Mouse (Mus musculus) liver, adult 2 months (tissue): Measurements from ENCODE around the gene Adam30. TPM values are rescaled to one million over a fixed set of nuclear protein-coding genes. Genes with fewer than 3 reads are reported as not detected.

Experiments
- DNase-seq: peaks from one replicate; pipeline ENCODE4 v3.0.0-alpha.2; 2011; ENCODE audit warnings: low read depth, low spot score; ENCODE audit errors: extremely low read depth
- H3K27ac ChIP-seq: fragments of 200-500 bp; replicated peaks from 2 replicates; pipeline ENCODE4 v1.5.1; 2012; ENCODE audit warnings: low read depth, mild to moderate bottlenecking, control low read depth, inconsistent platforms, low read length; ENCODE audit not compliant: insufficient read depth
- H3K27me3 ChIP-seq: fragments of 200-500 bp; 2 replicates; pipeline ENCODE4 v1.6.1; 2012; ENCODE audit warnings: mild to moderate bottlenecking, moderate library complexity, low read length, inconsistent platforms; ENCODE audit not compliant: control insufficient read depth, insufficient read depth
- H3K36me3 ChIP-seq: fragments of 200-500 bp; 2 replicates; pipeline ENCODE4 v1.6.1; 2012; ENCODE audit warnings: low read length, inconsistent platforms; ENCODE audit not compliant: control insufficient read depth, insufficient read depth
- H3K4me1 ChIP-seq: fragments of 200-500 bp; 2 replicates; pipeline ENCODE4 v1.6.1; 2011; ENCODE audit warnings: low read length; ENCODE audit not compliant: control insufficient read depth, insufficient read depth
- H3K4me3 ChIP-seq: fragments of 200-500 bp; 2 replicates; pipeline ENCODE4 v1.5.1; 2011; ENCODE audit warnings: low read depth, mild to moderate bottlenecking, control low read depth, low read length, moderate library complexity; ENCODE audit not compliant: insufficient read depth
- H3K79me2 ChIP-seq: fragments of 200-500 bp; 2 replicates; pipeline ENCODE4 v1.6.1; 2012; ENCODE audit warnings: inconsistent platforms, mild to moderate bottlenecking, low read length, moderate library complexity; ENCODE audit not compliant: control insufficient read depth, insufficient read depth
- H3K9ac ChIP-seq: fragments of 200-500 bp; 2 replicates; pipeline ENCODE4 v1.6.1; 2012; ENCODE audit warnings: low read depth, mild to moderate bottlenecking, control low read depth, inconsistent platforms, low read length
- CTCF ChIP-seq: fragments of 200-500 bp; IDR thresholded peaks from 2 replicates; pipeline ENCODE4 v1.5.1; 2011; ENCODE audit warnings: low read depth, low read length, control low read depth
- POLR2A ChIP-seq: fragments of 200-500 bp; IDR thresholded peaks from 2 replicates; pipeline ENCODE4 v1.6.1; 2011; ENCODE audit warnings: low read length, control low read depth; ENCODE audit not compliant: insufficient read depth; ENCODE audit errors: extremely low read depth
- WGBS: fragments of 180-500 bp; shearing (Covaris S2); methylation state at CpG from one replicate; pipeline ENCODE4 v1.1.7; 2018; 5-methylcytosine and 5-hydroxymethylcytosine counted together
- polyA plus RNA-seq: library from polyadenylated mRNA; depleted of rRNA; stranded (reverse); fragments of >200 nt; gene quantifications from 2 replicates; pipeline ENCODE4 v1.2.3, GENCODE M21; 2012
- total RNA-seq: library from RNA; depleted of rRNA; stranded (reverse); fragments of >200 nt; gene quantifications from 2 replicates; pipeline ENCODE4 v1.2.3, GENCODE M21; 2014

The Adam30 gene
- total and polyA plus RNA-seq, 2 experiments: not detected

DNA sequence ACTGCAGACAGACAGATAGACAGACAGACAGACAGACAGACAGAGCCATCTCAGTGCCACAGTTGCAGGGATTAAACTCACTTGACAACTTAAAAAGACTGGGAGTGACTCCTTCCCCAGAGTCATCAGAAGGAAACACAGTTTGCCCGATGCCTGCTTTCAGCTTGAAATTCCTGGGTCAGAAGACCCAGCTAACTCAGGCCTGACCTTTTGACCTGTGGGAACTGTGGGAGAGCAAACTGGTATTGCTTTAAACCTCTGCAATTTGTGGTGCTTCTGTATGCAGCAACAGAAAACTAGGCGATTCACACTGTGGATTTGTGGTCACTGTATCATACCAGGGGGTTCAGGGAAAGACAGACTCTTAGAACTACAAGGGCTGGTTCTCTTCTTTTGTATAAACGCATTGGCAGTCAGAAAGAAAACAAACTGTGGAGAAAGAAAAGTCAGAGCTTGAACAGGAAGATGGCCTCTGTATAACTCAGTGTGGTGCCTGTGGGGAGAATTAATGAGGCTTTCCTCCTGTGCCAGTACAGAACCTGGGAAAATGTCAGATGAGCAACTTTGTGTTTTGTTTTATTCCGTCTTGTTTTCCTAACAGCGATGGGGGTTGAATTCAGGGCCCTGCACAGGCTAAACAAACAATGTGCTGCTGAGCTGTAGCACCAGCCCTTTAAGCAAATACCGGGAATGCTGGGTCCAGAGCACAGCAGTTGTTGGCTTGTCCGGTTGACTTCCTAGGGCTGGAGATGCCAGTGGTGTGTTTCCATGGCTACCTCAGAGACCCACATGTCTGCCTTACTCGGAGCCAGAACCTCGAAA, 37.5 kb downstream of the Adam30 start:
- peak; percentile 27 for DNase-seq
- Histone ChIP-seq H3K4me3 (no peak overlapping the region), H3K27ac (no peak overlapping the region), H3K27me3 (no peaks in the 10 kb centered on the region), H3K4me1 (no peaks in the 10 kb centered on the region), H3K9ac (no peak overlapping the region), H3K36me3 (no peaks in the 10 kb centered on the region), H3K79me2 (no peaks in the 10 kb centered on the region)
- 15% methylated on average over 9 of the region's 9 CpGs for WGBS
- TF ChIP-seq CTCF (no peak), POLR2A (no peak)

DNA sequence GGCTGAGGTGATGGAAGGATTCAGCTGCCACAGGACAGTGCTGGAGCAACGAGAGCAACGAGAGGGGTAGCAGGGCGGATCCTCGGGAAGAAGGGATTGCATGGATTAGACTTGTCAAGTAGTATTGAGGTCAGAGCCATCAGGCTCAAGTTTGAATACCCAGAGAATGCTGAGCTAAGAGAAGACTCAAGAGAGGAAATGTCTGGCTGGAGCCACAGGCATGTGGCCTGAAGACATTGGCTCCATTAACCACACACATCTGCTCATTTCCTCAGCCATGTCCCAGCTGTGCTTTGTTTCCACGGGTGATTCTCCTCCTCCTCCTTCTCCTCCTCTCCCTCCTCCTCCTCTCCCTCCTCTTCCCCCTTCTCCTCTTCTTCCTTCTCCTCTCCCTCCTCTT, 39.3 kb downstream of the Adam30 start:
- TF ChIP-seq CTCF (no peak), POLR2A (no peak)
- Histone ChIP-seq H3K79me2 (no peaks in the 10 kb centered on the region), H3K27ac (no peak overlapping the region), H3K4me1 (no peaks in the 10 kb centered on the region), H3K4me3 (no peak overlapping the region), H3K9ac (no peak overlapping the region), H3K36me3 (no peaks in the 10 kb centered on the region), H3K27me3 (no peaks in the 10 kb centered on the region)
- WGBS: 83% methylated on average over 5 of the region's 5 CpGs
- no peak for DNase-seq

DNA sequence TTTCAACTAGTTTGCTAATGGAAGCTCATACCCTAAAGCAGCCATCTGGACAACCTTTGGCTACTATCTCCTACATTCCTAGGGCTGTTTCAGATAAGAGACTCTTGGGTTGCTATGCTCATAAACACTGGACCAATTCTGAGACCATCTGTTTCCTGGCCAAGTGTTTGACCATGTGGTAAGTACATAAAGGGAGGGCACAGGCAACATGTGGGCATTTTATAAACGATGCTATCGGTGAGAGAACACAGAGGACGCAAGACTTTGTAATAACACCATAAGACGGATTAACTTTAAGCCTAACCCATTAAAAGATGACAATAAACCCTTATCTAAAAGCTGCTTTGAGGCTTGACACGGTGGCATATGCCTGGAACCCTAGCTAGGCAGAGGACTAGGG, 42.9 kb downstream of the Adam30 start:
- TF ChIP-seq CTCF: no peak
- TF ChIP-seq POLR2A: no peak
- 77% methylated on average over 5 of the region's 5 CpGs for WGBS
- H3K9ac ChIP-seq: no peak overlapping the region

DNA sequence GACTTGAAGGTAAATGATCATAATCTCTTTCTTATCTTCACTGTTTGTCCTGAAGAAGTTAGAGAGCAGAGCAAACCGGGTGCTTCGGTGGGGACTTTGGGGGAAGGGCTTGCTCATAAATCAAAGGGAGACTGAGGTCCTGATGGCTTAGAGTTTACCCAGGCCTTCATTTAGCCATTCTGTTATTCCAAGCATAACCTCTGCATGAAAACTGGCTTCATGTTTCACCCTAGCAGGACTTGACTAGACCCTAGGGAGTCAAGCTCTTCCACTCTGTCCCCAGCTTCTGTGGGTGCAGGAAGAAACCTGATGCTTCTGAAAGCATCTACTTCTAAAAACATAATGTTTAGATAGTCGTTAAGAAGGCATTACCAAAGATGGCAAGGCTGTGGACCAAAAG, 46.5 kb downstream of the Adam30 start:
- Histone ChIP-seq H3K4me1 (no peaks in the 10 kb centered on the region), H3K4me3 (no peak overlapping the region), H3K27me3 (no peaks in the 10 kb centered on the region), H3K27ac (no peak overlapping the region), H3K9ac (no peak overlapping the region), H3K36me3 (no peaks in the 10 kb centered on the region), H3K79me2 (no peaks in the 10 kb centered on the region)
- DNase-seq: no peak
- TF ChIP-seq CTCF (no peak), POLR2A (no peak)
- 32% methylated on average over 3 of the region's 3 CpGs for WGBS

More for the DNA sequence above, 42.9 kb downstream of the Adam30 start:
- DNase-seq: no peak
- Histone ChIP-seq H3K79me2 (no peaks in the 10 kb centered on the region), H3K4me3 (no peak overlapping the region), H3K36me3 (no peaks in the 10 kb centered on the region), H3K4me1 (no peaks in the 10 kb centered on the region), H3K27me3 (no peaks in the 10 kb centered on the region), H3K27ac (no peak overlapping the region)

DNA sequence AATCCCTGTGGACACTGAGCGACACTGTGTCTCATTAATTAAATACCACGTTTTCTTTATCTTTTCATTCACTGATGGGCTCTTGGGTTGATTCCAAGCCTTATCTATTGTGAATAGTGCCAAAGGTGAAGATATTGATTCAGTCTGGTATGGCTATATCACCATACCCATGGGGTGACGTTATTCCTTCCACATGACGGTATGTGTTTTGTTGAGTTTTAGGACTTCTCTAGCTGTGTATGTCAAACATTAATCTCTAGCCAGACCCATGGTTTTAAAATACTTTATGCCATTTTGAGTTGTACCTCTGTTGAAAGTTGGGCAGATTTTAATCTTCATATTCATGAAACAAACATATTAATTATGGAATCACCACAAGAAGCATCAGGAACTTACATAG, 48.7 kb downstream of the Adam30 start:
- H3K79me2 ChIP-seq: no peaks in the 10 kb centered on the region
- no peak for DNase-seq
- WGBS: 55% methylated on average over 4 of the region's 4 CpGs
- H3K9ac ChIP-seq: no peak overlapping the region
- H3K4me3 ChIP-seq: no peak overlapping the region
- no peaks in the 10 kb centered on the region for H3K36me3 ChIP-seq
- H3K27ac ChIP-seq: no peak overlapping the region
- no peaks in the 10 kb centered on the region for H3K27me3 ChIP-seq
- no peaks in the 10 kb centered on the region for H3K4me1 ChIP-seq
- no peak for TF ChIP-seq CTCF
- TF ChIP-seq POLR2A: no peak

DNA sequence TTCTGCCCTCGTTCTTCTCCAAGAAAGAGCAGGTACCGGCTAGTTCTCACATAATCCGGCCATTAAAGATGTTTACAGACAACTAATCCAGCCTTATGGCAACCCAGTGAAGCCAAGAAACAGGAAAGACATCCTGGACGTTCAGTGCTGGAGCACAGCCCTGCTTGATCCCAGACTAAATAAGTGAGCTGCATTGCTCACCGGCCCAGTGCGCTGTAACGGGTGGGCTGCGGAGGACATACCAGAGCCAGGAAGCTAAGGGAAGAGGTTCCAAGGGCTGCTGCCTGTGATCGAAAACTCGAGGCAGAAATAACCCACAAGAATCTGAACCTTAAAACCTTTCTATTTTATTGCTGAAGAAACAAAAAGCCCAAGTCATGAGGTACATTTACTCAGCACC, 50.4 kb downstream of the Adam30 start:
- Histone ChIP-seq H3K79me2 (no peaks in the 10 kb centered on the region), H3K36me3 (no peaks in the 10 kb centered on the region), H3K4me3 (no peak overlapping the region), H3K9ac (no peak overlapping the region), H3K4me1 (no peaks in the 10 kb centered on the region), H3K27me3 (no peaks in the 10 kb centered on the region), H3K27ac (no peak overlapping the region)
- no peak for DNase-seq
- WGBS: 84% methylated on average over 10 of the region's 10 CpGs
- TF ChIP-seq POLR2A: no peak
- TF ChIP-seq CTCF: no peak
